Mouse (Mus musculus): ENCODE measurements at regions not wholly inside any gene's neighbourhood (a gene's known extent, or its start where the extent isn't known, plus 50 kb on each side); places are given as distances from the start of the nearest gene placed in this dataset.

DNA sequence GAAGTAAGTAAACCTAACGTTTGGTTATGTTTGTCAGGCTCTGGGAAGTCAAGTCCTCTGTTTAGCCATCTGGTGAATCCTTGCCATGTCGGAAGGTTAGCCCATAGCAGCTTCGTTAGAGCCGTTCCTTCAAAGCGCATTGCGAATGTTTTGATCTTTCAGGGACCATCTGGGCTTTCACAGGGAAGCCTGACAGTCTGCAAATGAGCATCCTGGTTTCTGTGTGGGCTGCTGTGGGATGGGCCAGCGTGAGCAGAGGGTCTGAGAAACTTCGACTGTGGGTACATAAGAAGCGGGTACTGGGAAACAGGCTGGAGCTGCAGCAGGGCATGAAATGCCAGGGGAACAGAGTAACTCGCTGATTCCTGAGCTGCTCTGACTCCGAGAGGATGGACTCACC lies 274.7 kb upstream of the Nr2f2 start:
- WGBS: 67% methylated on average over 11 of the region's 11 CpGs
- no peak for ATAC-seq
- no peak for TF ChIP-seq CTCF (IDR thresholded peaks at IDR 0.05; ENCODE audit: low read depth)
- H3K4me1 ChIP-seq (replicated peaks; ENCODE audit: control insufficient read depth, insufficient read depth, low read length): no peaks in the 10 kb centered on the region
- no peaks in the 10 kb centered on the region for H3K9me3 ChIP-seq (ENCODE audit: control insufficient read depth)
- no peak overlapping the region for H3K4me3 ChIP-seq (ENCODE audit: low read depth, low read length)
- no peak overlapping the region for H3K27ac ChIP-seq (ENCODE audit: low read depth, low read length)
- H3K36me3 ChIP-seq (ENCODE audit: control insufficient read depth, insufficient read depth): no peaks in the 10 kb centered on the region
- H3K27me3 ChIP-seq (replicated peaks; ENCODE audit: control insufficient read depth, insufficient read depth, low read length): no peaks in the 10 kb centered on the region
- no peak overlapping the region for H3K9ac ChIP-seq (ENCODE audit: low read depth, low read length)
- no peak overlapping the region for H3K4me2 ChIP-seq (replicated peaks; ENCODE audit: low read depth)

GRCm38 (mm10) chr7:70640574-70640973 lies 274.0 kb upstream of the Nr2f2 start:
- no peak for TF ChIP-seq CTCF (IDR thresholded peaks at IDR 0.05; ENCODE audit: low read depth)
- Histone ChIP-seq H3K4me3 (ENCODE audit: low read depth, low read length) (no peak overlapping the region), H3K4me1 (replicated peaks; ENCODE audit: control insufficient read depth, insufficient read depth, low read length) (no peaks in the 10 kb centered on the region), H3K36me3 (ENCODE audit: control insufficient read depth, insufficient read depth) (no peaks in the 10 kb centered on the region), H3K9ac (ENCODE audit: low read depth, low read length) (no peak overlapping the region), H3K9me3 (ENCODE audit: control insufficient read depth) (no peaks in the 10 kb centered on the region), H3K4me2 (replicated peaks; ENCODE audit: low read depth) (no peak overlapping the region), H3K27me3 (replicated peaks; ENCODE audit: control insufficient read depth, insufficient read depth, low read length) (no peaks in the 10 kb centered on the region), H3K27ac (ENCODE audit: low read depth, low read length) (no peak overlapping the region)
- ATAC-seq: no peak
- WGBS: 91% methylated on average over 11 of the region's 11 CpGs

- H3K4me2 ChIP-seq (replicated peaks; ENCODE audit: low read depth): no peak overlapping the region
- WGBS: 87% methylated on average over 2 of the region's 2 CpGs
- no peaks in the 10 kb centered on the region for H3K9me3 ChIP-seq (ENCODE audit: control insufficient read depth)
- no peak overlapping the region for H3K9ac ChIP-seq (ENCODE audit: low read depth, low read length)
- no peak overlapping the region for H3K27ac ChIP-seq (ENCODE audit: low read depth, low read length)
- H3K4me3 ChIP-seq (ENCODE audit: low read depth, low read length): no peak overlapping the region
- no peaks in the 10 kb centered on the region for H3K4me1 ChIP-seq (replicated peaks; ENCODE audit: control insufficient read depth, insufficient read depth, low read length)
- no peak for TF ChIP-seq CTCF (IDR thresholded peaks at IDR 0.05; ENCODE audit: low read depth)
- no peaks in the 10 kb centered on the region for H3K27me3 ChIP-seq (replicated peaks; ENCODE audit: control insufficient read depth, insufficient read depth, low read length)
- no peak for ATAC-seq
- no peaks in the 10 kb centered on the region for H3K36me3 ChIP-seq (ENCODE audit: control insufficient read depth, insufficient read depth)
Measured at GRCm38 (mm10) chr7:70638161-70638560, 271.6 kb upstream of the Nr2f2 start.

DNA sequence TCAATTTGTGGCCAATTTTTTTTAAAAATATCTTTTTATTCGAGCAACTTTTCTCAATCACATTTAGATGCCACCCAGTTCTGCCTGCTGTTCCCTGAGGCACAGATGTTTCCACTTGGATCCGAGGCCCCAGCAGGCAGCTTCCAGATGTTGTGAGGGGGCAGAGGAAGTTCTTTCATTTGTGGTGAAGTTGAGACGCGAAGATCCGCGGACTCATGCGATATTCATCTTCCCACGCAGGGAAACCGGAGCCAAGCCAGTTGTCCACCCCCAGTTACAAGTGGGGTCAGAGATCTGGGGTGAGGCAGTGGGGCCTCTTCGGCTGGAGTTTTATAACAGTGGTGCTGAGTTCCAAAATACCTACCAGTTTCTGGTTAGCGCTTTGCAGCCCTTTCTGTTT lies 267.5 kb upstream of the Nr2f2 start:
- no peak overlapping the region for H3K27ac ChIP-seq (ENCODE audit: low read depth, low read length)
- TF ChIP-seq CTCF (IDR thresholded peaks at IDR 0.05; ENCODE audit: low read depth): no peak
- H3K9ac ChIP-seq (ENCODE audit: low read depth, low read length): no peak overlapping the region
- no peaks in the 10 kb centered on the region for H3K27me3 ChIP-seq (replicated peaks; ENCODE audit: control insufficient read depth, insufficient read depth, low read length)
- no peaks in the 10 kb centered on the region for H3K36me3 ChIP-seq (ENCODE audit: control insufficient read depth, insufficient read depth)
- no peak overlapping the region for H3K4me3 ChIP-seq (ENCODE audit: low read depth, low read length)
- no peak for ATAC-seq
- WGBS: 62% methylated on average over 11 of the region's 11 CpGs
- no peaks in the 10 kb centered on the region for H3K4me1 ChIP-seq (replicated peaks; ENCODE audit: control insufficient read depth, insufficient read depth, low read length)
- H3K4me2 ChIP-seq (replicated peaks; ENCODE audit: low read depth): no peak overlapping the region
- H3K9me3 ChIP-seq (ENCODE audit: control insufficient read depth): no peaks in the 10 kb centered on the region

GRCm38 (mm10) chr7:70633577-70633976 lies 267.0 kb upstream of the Nr2f2 start:
- Histone ChIP-seq H3K27ac (ENCODE audit: low read depth, low read length) (no peak overlapping the region), H3K4me1 (replicated peaks; ENCODE audit: control insufficient read depth, insufficient read depth, low read length) (no peaks in the 10 kb centered on the region), H3K4me3 (ENCODE audit: low read depth, low read length) (no peak overlapping the region), H3K9ac (ENCODE audit: low read depth, low read length) (no peak overlapping the region), H3K27me3 (replicated peaks; ENCODE audit: control insufficient read depth, insufficient read depth, low read length) (no peaks in the 10 kb centered on the region), H3K4me2 (replicated peaks; ENCODE audit: low read depth) (no peak overlapping the region), H3K9me3 (ENCODE audit: control insufficient read depth) (no peaks in the 10 kb centered on the region), H3K36me3 (ENCODE audit: control insufficient read depth, insufficient read depth) (no peaks in the 10 kb centered on the region)
- no peak for TF ChIP-seq CTCF (IDR thresholded peaks at IDR 0.05; ENCODE audit: low read depth)
- ATAC-seq: no peak
- 63% methylated on average over 11 of the region's 11 CpGs for WGBS

- H3K4me3 ChIP-seq (ENCODE audit: low read depth, low read length): peak overlapping the region; percentile 31
- H3K9ac ChIP-seq (ENCODE audit: low read depth, low read length): no peak overlapping the region
- H3K27me3 ChIP-seq (replicated peaks; ENCODE audit: control insufficient read depth, insufficient read depth, low read length): no peaks in the 10 kb centered on the region
- peak overlapping the region; percentile 64 for H3K4me2 ChIP-seq (replicated peaks; ENCODE audit: low read depth)
- TF ChIP-seq CTCF (IDR thresholded peaks at IDR 0.05; ENCODE audit: low read depth): no peak
- H3K27ac ChIP-seq (ENCODE audit: low read depth, low read length): no peak overlapping the region
- no peaks in the 10 kb centered on the region for H3K36me3 ChIP-seq (ENCODE audit: control insufficient read depth, insufficient read depth)
- no peaks in the 10 kb centered on the region for H3K9me3 ChIP-seq (ENCODE audit: control insufficient read depth)
- WGBS: 40% methylated on average over 10 of the region's 10 CpGs
- peaks cover 13% of the 10 kb centered on the region; the same call in 1 of the 2 replicates for H3K4me1 ChIP-seq (replicated peaks; ENCODE audit: control insufficient read depth, insufficient read depth, low read length)
- no peak for ATAC-seq
Measured at GRCm38 (mm10) chr7:70625643-70626231, 259.2 kb upstream of the Nr2f2 start.

All from intestine, postnatal 0 days (tissue).